ENCODE assay signal across 8 mouse cellular contexts in genomic region chr2:32966184-32966688, GRCm38 (mm10). TPM values are rescaled to one million over a fixed set of nuclear protein-coding genes. Genes with fewer than 3 reads are reported as not detected.
DNase-seq lines count a peak whose midpoint lies in the region; ATAC-seq and TF ChIP-seq lines count a peak whose summit lies in the region.

No protein-coding gene starts in this region.

- WGBS in lung, postnatal 0 days = 7% methylated on average over 13 of the region's 13 CpGs
- WGBS in limb, embryonic 11.5 days = 11% methylated on average over 13 of the region's 13 CpGs
- 3% methylated on average over 13 of the region's 13 CpGs for WGBS in small intestine, adult 2 months

- no peak for DNase-seq in lung, postnatal 0 days (ENCODE audit: low spot score)
- no peak for DNase-seq in lung, postnatal 36 days
- no peak for DNase-seq in limb, embryonic 11.5 days (ENCODE audit: low spot score)
- no peak for DNase-seq in adrenal gland, adult (ENCODE audit: inconsistent age in 2 of 2, low spot score in 1 of 2)
- DNase-seq in adrenal gland, adult 2 months = no peak
- DNase-seq in cerebellum, adult 8-10 months = no peak

- no peak for TF ChIP-seq EP300 in lung, postnatal 0 days (IDR thresholded peaks at IDR 0.05)

- peak overlapping the region; percentile 86 for H3K4me2 ChIP-seq in lung, postnatal 0 days (replicated peaks; ENCODE audit: low read depth, low read length)
- peak overlapping the region; percentile 90 for H3K4me2 ChIP-seq in limb, embryonic 11.5 days (ENCODE audit: low read depth, severe bottlenecking)

- no peaks in the 10 kb centered on the region for H3K27me3 ChIP-seq in lung, postnatal 0 days (replicated peaks; ENCODE audit: insufficient read depth, low read length)
- no peaks in the 10 kb centered on the region for H3K27me3 ChIP-seq in limb, embryonic 11.5 days (ENCODE audit: control insufficient read depth, insufficient read depth, low read length)
- H3K27me3 ChIP-seq in small intestine, adult 2 months (ENCODE audit: control insufficient read depth, insufficient read depth, low read length) = no peaks in the 10 kb centered on the region

- peaks cover 3% of the 10 kb centered on the region; the same call in 1 of the 2 replicates for H3K36me3 ChIP-seq in lung, postnatal 0 days (ENCODE audit: insufficient read depth, low read length)
- peaks cover 13% of the 10 kb centered on the region; the same call in 1 of the 2 replicates for H3K36me3 ChIP-seq in limb, embryonic 11.5 days (ENCODE audit: control insufficient read depth, insufficient read depth, low read length)
- H3K36me3 ChIP-seq in small intestine, adult 2 months (ENCODE audit: control insufficient read depth, insufficient read depth, low read length) = peaks cover 26% of the 10 kb centered on the region

- peak overlapping the region; percentile 67 for H3K4me3 ChIP-seq in lung, postnatal 0 days (ENCODE audit: low read depth, low read length)
- H3K4me3 ChIP-seq in embryonic fibroblast, embryonic 13.5 days (ENCODE audit: insufficient read depth, low read length) = peak overlapping the region; percentile 9
- H3K4me3 ChIP-seq in limb, embryonic 11.5 days (ENCODE audit: low read depth, low read length) = peak overlapping the region; percentile 57
- H3K4me3 ChIP-seq in small intestine, adult 2 months (ENCODE audit: low read depth, low read length) = peak overlapping the region; percentile 80

- H3K27ac ChIP-seq in lung, postnatal 0 days (ENCODE audit: low read length) = peak overlapping the region; percentile 98
- peak overlapping the region; percentile 85 for H3K27ac ChIP-seq in embryonic fibroblast, embryonic 13.5 days (ENCODE audit: insufficient read depth, low read length)
- peak overlapping the region; percentile 87 for H3K27ac ChIP-seq in limb, embryonic 11.5 days (replicated peaks; ENCODE audit: low read depth, low read length)
- H3K27ac ChIP-seq in small intestine, adult 2 months (ENCODE audit: insufficient read depth, low read depth, low read length) = peak overlapping the region; percentile 95

- TF ChIP-seq CTCF in lung, postnatal 0 days (IDR thresholded peaks at IDR 0.05) = no peak
- no peak for TF ChIP-seq CTCF in embryonic fibroblast, embryonic 13.5 days (IDR thresholded peaks at IDR 0.05; ENCODE audit: borderline replicate concordance, insufficient read depth, low read length)
- no peak for TF ChIP-seq CTCF in small intestine, adult 2 months (IDR thresholded peaks at IDR 0.05; ENCODE audit: extremely low read depth, insufficient read length, insufficient replicate concordance, low read depth, low read length)

- H3K9ac ChIP-seq in lung, postnatal 0 days (replicated peaks; ENCODE audit: low read depth) = peak overlapping the region; percentile 70
- H3K9ac ChIP-seq in limb, embryonic 11.5 days (ENCODE audit: low read length) = peak overlapping the region; percentile 82

- ATAC-seq in lung, postnatal 0 days = no peak; the same call in 1 of the 2 replicates
- no peak for ATAC-seq in limb, embryonic 11.5 days (ENCODE audit: insufficient number of reproducible peaks, low FRiP score, low TSS enrichment, low read depth)

- peak; percentile 40 for TF ChIP-seq POLR2A in embryonic fibroblast, embryonic 13.5 days (IDR thresholded peaks at IDR 0.05; ENCODE audit: low read depth, low read length)
- no peak for TF ChIP-seq POLR2A in small intestine, adult 2 months (IDR thresholded peaks at IDR 0.05; ENCODE audit: low read depth, low read length)

- H3K4me1 ChIP-seq in lung, postnatal 0 days (ENCODE audit: insufficient read depth, low read depth, low read length) = peaks cover 13% of the 10 kb centered on the region
- H3K4me1 ChIP-seq in embryonic fibroblast, embryonic 13.5 days (ENCODE audit: control insufficient read depth, insufficient read depth, low read length) = peaks cover 9% of the 10 kb centered on the region; the same call in 1 of the 2 replicates
- H3K4me1 ChIP-seq in limb, embryonic 11.5 days (ENCODE audit: control insufficient read depth, insufficient read depth, low read length) = peaks cover 13% of the 10 kb centered on the region
- H3K4me1 ChIP-seq in small intestine, adult 2 months (ENCODE audit: control insufficient read depth, insufficient read depth, insufficient read length, low read length) = no peaks in the 10 kb centered on the region; the same call in 1 of the 2 replicates

- H3K9me3 ChIP-seq in lung, postnatal 0 days (ENCODE audit: low read length) = no peaks in the 10 kb centered on the region
- no peaks in the 10 kb centered on the region for H3K9me3 ChIP-seq in limb, embryonic 11.5 days (ENCODE audit: control insufficient read depth, low read length)

RNA-seq across cellular contexts. Expression of gene Lrsam1, which starts 4.8 kb away (rescaled TPM):
- polyA plus RNA-seq in lung, postnatal 0 days (2015; fragmentation: Nextera tagmentation; extraction: Ambion mirVana) = 5.8 and 6.3 TPM in 2 replicates
- 15.3 and 18.5 TPM in 2 replicates for polyA plus RNA-seq in embryonic fibroblast, embryonic 13.5 days (2011; ENCODE audit: insufficient read length, low read depth, missing spikeins)
- 6.0 and 7.0 TPM in 2 replicates for polyA plus RNA-seq in limb, embryonic 11.5 days (2014; fragmentation: Nextera tagmentation; extraction: Ambion mirVana)
- 6.4 and 12.0 TPM in 2 replicates for polyA plus RNA-seq in small intestine, adult 2 months (2012; rRNA removed)
- total RNA-seq in adrenal gland, adult 2 months (2021) = 10 to 100 TPM; 18.0 to 25.6 TPM
- 24.8 and 26.0 TPM in 2 replicates for polyA plus RNA-seq in adrenal gland, adult 2 months (2012; rRNA removed)

RNA-seq across cellular contexts. Expression of gene Rpl12, which starts 4.9 kb away (rescaled TPM):
- 78.4 and 82.5 TPM in 2 replicates for polyA plus RNA-seq in lung, postnatal 0 days (2015; fragmentation: Nextera tagmentation; extraction: Ambion mirVana)
- 64.0 and 65.9 TPM in 2 replicates for polyA plus RNA-seq in embryonic fibroblast, embryonic 13.5 days (2011; ENCODE audit: insufficient read length, low read depth, missing spikeins)
- 191 and 198 TPM in 2 replicates for polyA plus RNA-seq in limb, embryonic 11.5 days (2014; fragmentation: Nextera tagmentation; extraction: Ambion mirVana)
- 80.3 and 161 TPM in 2 replicates for polyA plus RNA-seq in small intestine, adult 2 months (2012; rRNA removed)
- total RNA-seq in adrenal gland, adult 2 months (2021) = 100 to 1,000 TPM; 136 to 149 TPM
- polyA plus RNA-seq in adrenal gland, adult 2 months (2012; rRNA removed) = 146 and 165 TPM in 2 replicates

RNA-seq across cellular contexts. Expression of gene Slc2a8, which starts 15.6 kb away (rescaled TPM):
- 19.5 and 20.1 TPM in 2 replicates for polyA plus RNA-seq in lung, postnatal 0 days (2015; fragmentation: Nextera tagmentation; extraction: Ambion mirVana)
- polyA plus RNA-seq in embryonic fibroblast, embryonic 13.5 days (2011; ENCODE audit: insufficient read length, low read depth, missing spikeins) = 5.9 and 7.0 TPM in 2 replicates
- polyA plus RNA-seq in limb, embryonic 11.5 days (2014; fragmentation: Nextera tagmentation; extraction: Ambion mirVana) = 10.9 and 14.2 TPM in 2 replicates
- polyA plus RNA-seq in small intestine, adult 2 months (2012; rRNA removed) = 16.6 and 46.7 TPM in 2 replicates
- total RNA-seq in adrenal gland, adult 2 months (2021) = 10 to 100 TPM; 14.1 to 23.9 TPM
- 525 and 573 TPM in 2 replicates for polyA plus RNA-seq in adrenal gland, adult 2 months (2012; rRNA removed)

Comparison
In these comparisons a context has a peak if more than half of its experiments do, and no peak if none do; other contexts are left out.
1. H3K4me3 ChIP-seq: peak in every context shown above with its lines; median percentile 80 in small intestine, adult 2 months; 67 in lung, postnatal 0 days; 57 in limb, embryonic 11.5 days; 9 in embryonic fibroblast, embryonic 13.5 days.
2. RNA of gene Slc2a8, which starts 15.6 kb away (polyA plus RNA-seq): 525 to 573 TPM in adrenal gland, adult 2 months; 16.6 to 46.7 TPM in small intestine, adult 2 months, 19.5 to 20.1 TPM in lung, postnatal 0 days, 10.9 to 14.2 TPM in limb, embryonic 11.5 days and 5.9 to 7.0 TPM in embryonic fibroblast, embryonic 13.5 days; every median in the first group is over 10 times any median in the second.
3. Peak in every context shown above with its lines, with median percentiles within 50 percentile points of each other: H3K27ac ChIP-seq.